Mouse (Mus musculus) Patski (cell line): ENCODE results near the gene Tph1. TPM values are rescaled to one million over a fixed set of nuclear protein-coding genes. Genes with fewer than 3 reads are reported as not detected.
"Not testable (repeated sequence)": the region's sequence is repeated elsewhere in the genome, so short reads cannot be mapped to it uniquely, and the experiment has no call there.

ENCODE experiments used
- ATAC-seq: fragments of 100-300 bp; one replicate; pipeline ENCODE4 v1.8.0; 2021
- CTCF ChIA-PET: fragments of 350-600 bp; sonication (Branson Sonifier 250); formaldehyde crosslinking; loops from one replicate; lab custom pipeline; 2022; ENCODE audit warnings: inconsistent platforms; lab: Charles Lee
- POLR2A ChIA-PET: fragments of 350-600 bp; sonication (Branson Sonifier 250); formaldehyde crosslinking; loops from one replicate; lab custom pipeline; 2022; ENCODE audit warnings: antibody characterized with exemption, inconsistent platforms; lab: Charles Lee
- DNase-seq: peaks from one replicate; pipeline ENCODE4 v3.0.0-alpha.2; 2011; ENCODE audit warnings: low read depth, low spot score
- H3K27me3 ChIP-seq: fragments of 371-371 bp; one replicate; pipeline ENCODE4 v1.5.1; 2021
- CTCF ChIP-seq: fragments of 100-300 bp; IDR thresholded peaks from one replicate; pipeline ENCODE4 v1.5.1; 2021
- in situ Hi-C: fragments of 300-500 bp; cut with MboI; formaldehyde crosslinking; loops from 3 replicates; pipeline ENCODE4 v1.11.1; 2018; ENCODE audit warnings: low pct_unique_long_range_greater_than_20kb, mixed read lengths
- polyA plus RNA-seq: library from polyadenylated mRNA; unstranded; gene quantifications from one replicate; pipeline ENCODE4 v1.2.3, GENCODE M21; 2021

Tph1 gene
- polyA plus RNA-seq, 1 experiment from 2014 or later = not detected

DNA sequence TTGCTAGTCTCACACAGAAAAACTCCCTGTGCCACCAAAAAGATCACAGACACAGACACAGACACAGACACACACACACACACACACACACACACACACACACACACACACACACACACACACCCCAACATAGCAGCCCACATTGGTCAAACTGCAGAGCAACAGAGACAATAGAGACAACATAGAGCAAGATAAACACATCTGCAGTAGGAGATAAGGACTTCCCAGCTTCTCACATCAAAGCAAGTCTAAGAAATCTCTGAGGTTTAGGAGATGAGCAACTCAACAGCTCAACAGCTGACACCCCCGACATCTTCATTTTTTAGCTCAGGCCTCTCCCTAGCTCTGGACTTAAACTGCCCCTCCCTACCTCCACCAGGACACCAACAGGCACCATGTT lies 24.4 kb upstream of the Tph1 start:
- POLR2A ChIA-PET = no interaction called here
- ATAC-seq = no peak
- TF ChIP-seq CTCF = no peak

GRCm38 (mm10) chr7:46686827-46687226 lies 14.5 kb upstream of the Tph1 start:
- ChIA-PET CTCF (no interaction called here), POLR2A (no interaction called here)
- ATAC-seq (no peak), DNase-seq (no peak)
- TF ChIP-seq CTCF = no peak
- in situ Hi-C loops = no loop called here
- H3K27me3 ChIP-seq = no peaks in the 10 kb centered on the region

More for the DNA sequence above, 24.4 kb upstream of the Tph1 start:
- no peak for DNase-seq
- CTCF ChIA-PET = interaction anchor here (0.9 to 1.1 kb wide), 2 partner anchors 14 to 17 kb away, joined by 3 read pairs; no protein-coding TSS in a partner anchor
- in situ Hi-C loops = no loop called here
- H3K27me3 ChIP-seq = no peaks in the 10 kb centered on the region

DNA sequence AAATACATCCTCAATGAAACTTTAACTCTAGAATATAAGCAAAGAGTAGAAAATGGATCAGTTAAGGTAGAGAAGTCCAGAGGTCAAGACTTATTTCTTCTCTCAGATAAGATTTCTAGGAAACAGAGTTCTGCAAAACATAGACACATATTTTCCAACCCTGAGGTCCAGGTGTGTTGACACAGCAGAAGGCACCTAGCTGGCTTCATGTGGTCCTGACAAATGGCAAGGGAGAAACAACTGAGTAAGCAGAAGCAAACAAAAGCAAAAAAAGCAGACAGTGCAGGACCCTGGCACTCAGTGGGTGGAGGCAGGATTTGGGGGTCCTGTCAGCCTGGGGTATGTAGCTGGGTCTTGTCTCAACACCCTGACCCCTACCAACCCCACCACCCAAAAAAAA lies 8.4 kb upstream of the Tph1 start:
- in situ Hi-C loops = no loop called here
- ATAC-seq (no peak), DNase-seq (no peak)
- ChIA-PET POLR2A (no interaction called here), CTCF (no interaction called here)
- no peaks in the 10 kb centered on the region for H3K27me3 ChIP-seq
- no peak for TF ChIP-seq CTCF

DNA sequence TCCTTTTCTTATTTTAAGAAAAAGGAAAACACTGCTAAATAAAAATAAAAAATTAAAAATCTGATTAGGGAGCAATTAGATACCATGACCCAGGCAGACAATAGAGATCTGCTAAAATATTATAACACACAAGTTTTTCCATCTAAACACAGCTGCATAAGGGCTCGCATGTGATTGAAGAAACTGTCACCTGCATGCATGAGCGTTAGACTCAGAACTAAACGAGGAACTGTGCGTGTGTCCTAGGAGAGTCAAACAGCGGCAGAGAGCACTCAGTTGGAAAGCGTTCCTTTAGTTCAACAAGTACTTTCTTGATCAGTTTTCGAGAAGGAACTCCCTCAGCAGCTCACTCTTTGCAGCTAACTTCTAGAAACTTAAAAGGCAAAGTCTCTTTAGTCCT lies 6.7 kb upstream of the Tph1 start:
- ATAC-seq, in situ Hi-C loops, POLR2A ChIA-PET, CTCF ChIA-PET, H3K27me3 ChIP-seq, DNase-seq: not testable (repeated sequence)

GRCm38 (mm10) chr7:46678417-46678816 lies 6.1 kb upstream of the Tph1 start:
- in situ Hi-C loops = no loop called here
- CTCF ChIA-PET = no interaction called here

GRCm38 (mm10) chr7:46676808-46677360 lies 4.5 kb upstream of the Tph1 start:
- ATAC-seq = no peak
- no peaks in the 10 kb centered on the region for H3K27me3 ChIP-seq
- DNase-seq = no peak
- no peak for TF ChIP-seq CTCF
- in situ Hi-C loops = no loop called here
- CTCF ChIA-PET = no interaction called here
- POLR2A ChIA-PET = no interaction called here

More at GRCm38 (mm10) chr7:46678417-46678816, 6.1 kb upstream of the Tph1 start:
- no peaks in the 10 kb centered on the region for H3K27me3 ChIP-seq
- no peak for TF ChIP-seq CTCF
- DNase-seq = no peak
- ATAC-seq = no peak
- POLR2A ChIA-PET = no interaction called here

GRCm38 (mm10) chr7:46675886-46676285 lies 3.5 kb upstream of the Tph1 start:
- in situ Hi-C loops = no loop called here
- POLR2A ChIA-PET = no interaction called here
- CTCF ChIA-PET = no interaction called here
- no peak for ATAC-seq
- TF ChIP-seq CTCF = no peak
- H3K27me3 ChIP-seq = no peaks in the 10 kb centered on the region
- no peak for DNase-seq

- ChIA-PET CTCF (no interaction called here), POLR2A (no interaction called here)
- TF ChIP-seq CTCF = no peak
- no peak for ATAC-seq
- in situ Hi-C loops = no loop called here
- H3K27me3 ChIP-seq = no peaks in the 10 kb centered on the region
- DNase-seq = no peak
Measured at GRCm38 (mm10) chr7:46675061-46675460, 2.7 kb upstream of the Tph1 start.

- peaks cover 23% of the 10 kb centered on the region for H3K27me3 ChIP-seq
- no peak for ATAC-seq
- CTCF ChIA-PET = interaction anchor here (0.9 kb wide), 1 partner anchor 10 kb away, joined by 3 read pairs; no protein-coding TSS in a partner anchor
- TF ChIP-seq CTCF = no peak
- POLR2A ChIA-PET = no interaction called here
- in situ Hi-C loops = no loop called here
- DNase-seq = no peak
Measured at GRCm38 (mm10) chr7:46667256-46667655, 5.1 kb downstream of the Tph1 start.

DNA sequence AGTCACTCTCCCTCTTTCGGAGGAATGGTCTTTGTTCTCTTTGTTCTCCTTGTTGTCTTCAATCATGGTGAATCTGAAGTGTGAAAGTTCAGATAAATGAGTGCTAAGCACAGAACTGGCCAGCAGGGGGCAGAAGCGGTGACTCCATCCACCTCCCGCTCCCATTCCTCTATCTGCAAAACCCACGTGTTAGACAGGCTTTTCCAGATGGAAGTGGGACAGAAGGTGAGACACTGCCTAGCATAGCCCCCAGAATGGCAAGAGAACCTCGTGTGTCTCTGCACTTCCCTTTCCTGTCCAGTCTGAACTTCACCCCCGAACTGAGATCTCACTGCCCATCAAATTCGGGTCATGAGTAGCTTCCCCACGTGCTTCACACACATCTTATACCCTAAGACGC lies 7.1 kb downstream of the Tph1 start:
- ChIA-PET POLR2A (no interaction called here), CTCF (interaction anchor here (0.9 kb wide), 1 partner anchor 9 kb away, joined by 3 read pairs; no protein-coding TSS in a partner anchor)
- ATAC-seq (no peak), DNase-seq (no peak)
- peak; percentile 85 for TF ChIP-seq CTCF
- in situ Hi-C loops = no loop called here
- peaks cover 30% of the 10 kb centered on the region for H3K27me3 ChIP-seq

DNA sequence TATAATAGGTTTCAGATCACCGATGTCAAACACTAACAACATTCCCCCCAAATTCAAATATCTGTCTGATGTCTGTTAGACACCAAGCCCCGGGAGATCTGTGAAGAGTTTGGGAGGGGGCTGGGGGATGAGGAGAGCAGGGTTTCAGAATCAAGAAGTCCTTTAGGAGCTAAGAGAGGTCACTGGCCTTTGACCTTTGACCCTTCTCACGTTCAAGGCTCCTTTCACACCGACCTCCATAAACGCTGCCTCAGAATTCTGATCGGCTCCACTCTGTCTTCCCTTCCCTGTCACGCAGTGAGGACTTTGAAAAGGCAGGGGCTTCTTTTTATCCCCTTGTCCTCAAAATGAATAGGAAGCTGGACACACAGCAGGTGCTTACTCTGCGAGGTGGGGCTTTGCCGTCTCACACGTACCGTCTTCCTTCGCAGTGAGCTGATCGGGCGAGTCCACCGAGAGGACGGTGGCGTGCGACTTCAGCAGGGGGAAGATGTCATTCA lies 10.7 kb downstream of the Tph1 start:
- CTCF ChIA-PET = no interaction called here
- DNase-seq (no peak), ATAC-seq (no peak)
- in situ Hi-C loops = no loop called here
- TF ChIP-seq CTCF = no peak
- H3K27me3 ChIP-seq = peaks cover 32% of the 10 kb centered on the region
- POLR2A ChIA-PET = no interaction called here

- TF ChIP-seq CTCF = no peak
- ChIA-PET CTCF (no interaction called here), POLR2A (no interaction called here)
- H3K27me3 ChIP-seq = peaks cover 7% of the 10 kb centered on the region
- in situ Hi-C loops = no loop called here
- ATAC-seq (no peak), DNase-seq (no peak)
Measured at GRCm38 (mm10) chr7:46652279-46652678, 20.1 kb downstream of the Tph1 start.

DNA sequence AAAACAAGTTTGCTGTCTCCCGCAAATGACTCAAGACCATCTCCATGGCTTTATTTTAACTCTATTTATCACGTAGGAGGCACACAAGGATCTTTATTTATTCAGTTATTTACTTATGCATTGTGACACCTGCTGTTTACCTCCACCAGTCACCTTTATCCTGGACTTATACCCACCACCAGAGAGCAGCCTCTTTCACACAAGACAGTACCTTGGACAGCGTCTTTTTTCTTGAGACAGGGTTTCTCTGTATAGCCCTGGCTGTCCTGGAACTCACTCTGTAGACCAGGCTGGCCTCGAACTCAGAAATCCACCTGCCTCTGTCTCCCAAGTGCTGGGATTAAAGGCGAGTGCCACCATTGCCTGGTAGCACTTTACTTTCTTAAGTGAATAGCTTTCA lies 22.1 kb downstream of the Tph1 start:
- POLR2A ChIA-PET, ATAC-seq, DNase-seq, in situ Hi-C loops, CTCF ChIA-PET, H3K27me3 ChIP-seq: not testable (repeated sequence)
